Mouse (Mus musculus) liver, adult 2 months (tissue): Measurements from ENCODE around the gene 5730455P16Rik.
"Not testable (repeated sequence)": the region's sequence is repeated elsewhere in the genome, so short reads cannot be mapped to it uniquely, and the experiment has no call there.

ENCODE experiments used
- CTCF ChIP-seq: fragments of 200-500 bp; IDR thresholded peaks from 2 replicates; pipeline ENCODE4 v1.5.1; 2011; ENCODE audit warnings: low read depth, low read length, control low read depth
- POLR2A ChIP-seq: fragments of 200-500 bp; IDR thresholded peaks from 2 replicates; pipeline ENCODE4 v1.6.1; 2011; ENCODE audit warnings: low read length, control low read depth; ENCODE audit not compliant: insufficient read depth; ENCODE audit errors: extremely low read depth

DNA sequence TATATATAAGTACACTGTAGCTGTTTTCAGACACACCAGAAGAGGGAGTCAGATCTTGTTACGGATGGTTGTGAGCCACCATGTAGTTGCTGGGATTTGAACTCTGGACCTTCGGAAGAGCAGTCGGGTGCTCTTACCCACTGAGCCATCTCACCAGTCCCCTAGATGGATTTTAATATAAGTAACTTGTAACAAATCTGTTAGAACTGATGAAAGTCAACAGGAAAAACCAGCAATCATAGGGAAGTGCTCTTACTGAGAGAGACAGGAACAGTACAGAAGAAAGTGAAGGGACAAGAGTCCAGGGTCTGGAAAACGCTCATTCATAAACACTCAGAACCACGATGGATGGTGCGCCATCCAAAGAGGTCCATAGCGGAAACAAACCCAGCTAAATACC, 1.4 kb upstream of the 5730455P16Rik start:
- not testable (repeated sequence) for TF ChIP-seq CTCF, POLR2A
